Mouse (Mus musculus): ENCODE measurements around the gene Klhl31.

DNA sequence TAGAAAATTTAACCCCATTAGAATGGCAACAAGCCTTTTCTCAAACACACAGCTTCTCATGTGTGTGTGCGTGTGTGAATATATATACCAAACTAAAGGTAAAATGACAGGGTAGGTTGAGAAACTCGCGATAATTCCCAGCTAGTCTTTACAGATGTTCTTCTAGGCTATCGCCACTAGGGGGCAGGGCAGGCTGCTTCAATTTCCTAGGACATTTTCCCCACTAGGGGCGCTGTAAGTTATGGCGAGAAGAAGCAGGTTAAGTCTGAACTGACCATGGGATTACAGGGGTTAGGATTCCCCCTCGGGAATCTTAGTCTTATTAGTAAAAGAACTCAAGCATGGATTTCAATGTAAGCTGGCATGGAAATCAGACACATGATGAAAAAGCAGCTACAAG lies 39.9 kb upstream of the Klhl31 start:
- TF ChIP-seq CTCF (conservative IDR thresholded peaks at IDR 0.05; ENCODE audit: insufficient read depth, insufficient read length, low read depth, low read length): peak; percentile 99
- no peak for TF ChIP-seq POLR2A (IDR thresholded peaks at IDR 0.05; ENCODE audit: low read depth, low read length)

All from kidney, adult 2 months (tissue).